Mouse (Mus musculus) thymus, postnatal 0 days (tissue): Measurements from ENCODE around the gene B3galnt2. TPM values are rescaled to one million over a fixed set of nuclear protein-coding genes. Genes with fewer than 3 reads are reported as not detected.
"Not testable (repeated sequence)": the region's sequence is repeated elsewhere in the genome, so short reads cannot be mapped to it uniquely, and the experiment has no call there.

Experiments used
- DNase-seq: peaks from one replicate; pipeline ENCODE4 v3.0.0-alpha.2; 2015; ENCODE audit warnings: low spot score
- polyA plus RNA-seq: library from polyadenylated mRNA; unstranded; fragments of >200 nt; fragmentation: Nextera tagmentation; extraction: Ambion mirVana; gene quantifications from 2 replicates; pipeline ENCODE4 v1.2.1, GENCODE M21; 2015

B3galnt2 gene
- polyA plus RNA-seq, 1 experiment from 2014 or later, result 29.0 TPM

GRCm38 (mm10) chr13:14006056-14006455 lies 51.8 kb downstream of the B3galnt2 start:
- DNase-seq, result no peak

GRCm38 (mm10) chr13:14011454-14011995 lies 57.3 kb downstream of the B3galnt2 start:
- DNase-seq, result peak; percentile 3

- no peak for DNase-seq
These were observed 59.7 kb downstream of the B3galnt2 start for GRCm38 (mm10) chr13:14014001-14014400.

GRCm38 (mm10) chr13:14014540-14014939 lies 60.3 kb downstream of the B3galnt2 start:
- DNase-seq, result no peak

- no peak for DNase-seq
These were observed 61.3 kb downstream of the B3galnt2 start for GRCm38 (mm10) chr13:14015609-14016008.

- no peak for DNase-seq
These were observed 64.0 kb downstream of the B3galnt2 start for GRCm38 (mm10) chr13:14018283-14018682.

GRCm38 (mm10) chr13:14018852-14019251 lies 64.6 kb downstream of the B3galnt2 start:
- no peak for DNase-seq

- not testable (repeated sequence) for DNase-seq
These were observed 67.1 kb downstream of the B3galnt2 start for GRCm38 (mm10) chr13:14021417-14021816.

- DNase-seq, result no peak
These were observed 71.3 kb downstream of the B3galnt2 start for GRCm38 (mm10) chr13:14025554-14025953.

- no peak for DNase-seq
These were observed 72.0 kb downstream of the B3galnt2 start for GRCm38 (mm10) chr13:14026154-14026820.

GRCm38 (mm10) chr13:14033309-14034072 lies 79.2 kb downstream of the B3galnt2 start:
- no peak for DNase-seq

GRCm38 (mm10) chr13:14034073-14034348 lies 79.7 kb downstream of the B3galnt2 start:
- DNase-seq, result no peak

- DNase-seq, result not testable (repeated sequence)
These were observed 81.1 kb downstream of the B3galnt2 start for GRCm38 (mm10) chr13:14035352-14035751.

- no peak for DNase-seq
These were observed 81.8 kb downstream of the B3galnt2 start for GRCm38 (mm10) chr13:14035875-14036630.

- peak; percentile 9 for DNase-seq
These were observed 84.6 kb downstream of the B3galnt2 start for GRCm38 (mm10) chr13:14038911-14039291.

- peak; percentile 94 for DNase-seq
These were observed 85.2 kb downstream of the B3galnt2 start, which contains the start of gene Tbce for GRCm38 (mm10) chr13:14039292-14039965. Tbce (minus strand) TSS chr13:14039638.

- peak; percentile 6 for DNase-seq
These were observed 85.9 kb downstream of the B3galnt2 start for GRCm38 (mm10) chr13:14040186-14040585.

- DNase-seq, result no peak
These were observed 89.6 kb downstream of the B3galnt2 start for GRCm38 (mm10) chr13:14043851-14044250.

- DNase-seq, result no peak
These were observed 90.3 kb downstream of the B3galnt2 start for GRCm38 (mm10) chr13:14044521-14044920.
